In the genomic region with DNA sequence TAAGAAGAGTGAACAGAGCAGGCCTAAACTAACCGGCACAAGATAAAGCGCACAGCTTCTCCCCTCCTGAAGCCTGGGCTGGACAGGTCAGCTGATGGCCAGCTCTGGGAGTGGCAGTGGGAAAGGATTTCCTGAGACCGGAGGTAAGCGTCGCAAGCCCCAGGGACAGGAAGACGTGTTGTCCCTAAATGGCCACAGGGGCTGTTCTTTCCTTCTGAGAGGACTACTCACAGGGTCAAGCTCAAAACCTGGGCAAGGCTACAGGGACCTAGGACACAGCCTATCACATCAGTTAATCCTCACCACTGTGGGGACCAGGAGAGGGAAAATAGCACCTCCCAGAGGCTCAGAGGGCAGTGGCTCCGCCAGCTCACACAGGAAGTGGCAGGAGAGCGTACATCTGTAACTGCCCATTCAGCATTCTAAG, we compare ENCODE assay signal across 9 mouse cellular contexts. TPM values are rescaled to one million over a fixed set of nuclear protein-coding genes. Genes with fewer than 3 reads are reported as not detected.
A peak's percentile ranks its signal among the peaks of the same experiment; 100 is the strongest.
DNase-seq lines count a peak whose midpoint lies in the region; ATAC-seq and TF ChIP-seq lines count a peak whose summit lies in the region.
"Had no signal": no experiment of that assay in that cellular context is flagged by ENCODE, and none has a peak within 500 bp of the region (broad histone marks: within the 10 kb centered on the region; RNA-seq: fewer than 3 reads in every experiment).

No protein-coding gene starts in this region.

- TF ChIP-seq POLR2A in ES-Bruce4 (IDR thresholded peaks at IDR 0.05; ENCODE audit: insufficient read depth, low read length), result no peak

- H3K27me3 ChIP-seq in ES-Bruce4 (ENCODE audit: control insufficient read depth, insufficient read depth, low read length, poor library complexity, severe bottlenecking), result no peaks in the 10 kb centered on the region
- H3K27me3 ChIP-seq in heart, embryonic 12.5 days (replicated peaks), result no peaks in the 10 kb centered on the region
- H3K27me3 ChIP-seq in kidney, embryonic 16.5 days (ENCODE audit: insufficient read depth, low read length), result no peaks in the 10 kb centered on the region
- no peaks in the 10 kb centered on the region for H3K27me3 ChIP-seq in neural tube, embryonic 12.5 days (replicated peaks)

- H3K4me3 ChIP-seq in ES-Bruce4 (ENCODE audit: low read depth, low read length), result no peak overlapping the region
- no peak overlapping the region for H3K4me3 ChIP-seq in heart, embryonic 12.5 days
- H3K4me3 ChIP-seq in kidney, embryonic 16.5 days (ENCODE audit: low read length), result no peak overlapping the region
- H3K4me3 ChIP-seq in neural tube, embryonic 12.5 days, result no peak overlapping the region

- H3K9ac ChIP-seq in ES-Bruce4 (ENCODE audit: low read depth, poor library complexity, severe bottlenecking), result no peak overlapping the region
- peak overlapping the region; percentile 51 for H3K9ac ChIP-seq in heart, embryonic 12.5 days
- H3K9ac ChIP-seq in kidney, embryonic 16.5 days (replicated peaks; ENCODE audit: low read length), result peak overlapping the region; percentile 46
- 0 out of 2 replicates have a peak overlapping the region, but pooled peaks have one; percentile 8 for H3K9ac ChIP-seq in neural tube, embryonic 12.5 days

- peak; percentile 4 for TF ChIP-seq CTCF in ES-Bruce4 (IDR thresholded peaks at IDR 0.05; ENCODE audit: low read depth, low read length)

- DNase-seq in adrenal gland, postnatal 10 days, result peak; percentile 43
- DNase-seq in adrenal gland, adult 8-10 months, result no peak
- DNase-seq in right cerebral cortex, adult 18-20 months, result no peak
- no peak for DNase-seq in urinary bladder, postnatal 10 days (ENCODE audit: low spot score)

- H3K36me3 ChIP-seq in ES-Bruce4 (ENCODE audit: control insufficient read depth, insufficient read depth, low read length, poor library complexity, severe bottlenecking), result no peaks in the 10 kb centered on the region
- peaks cover 11% of the 10 kb centered on the region for H3K36me3 ChIP-seq in heart, embryonic 12.5 days
- H3K36me3 ChIP-seq in kidney, embryonic 16.5 days (ENCODE audit: insufficient read depth, low read length), result no peaks in the 10 kb centered on the region
- no peaks in the 10 kb centered on the region for H3K36me3 ChIP-seq in neural tube, embryonic 12.5 days

- TF ChIP-seq EP300 in ES-Bruce4 (IDR thresholded peaks at IDR 0.05; ENCODE audit: insufficient read depth, low read depth, low read length), result no peak

- H3K9me3 ChIP-seq in ES-Bruce4 (replicated peaks; ENCODE audit: control insufficient read depth, insufficient read depth, low read length, poor library complexity, severe bottlenecking), result no peaks in the 10 kb centered on the region
- no peaks in the 10 kb centered on the region for H3K9me3 ChIP-seq in heart, embryonic 12.5 days (replicated peaks)
- no peaks in the 10 kb centered on the region for H3K9me3 ChIP-seq in kidney, embryonic 16.5 days (ENCODE audit: low read length)
- H3K9me3 ChIP-seq in neural tube, embryonic 12.5 days, result no peaks in the 10 kb centered on the region

- no peak overlapping the region for H3K27ac ChIP-seq in ES-Bruce4 (ENCODE audit: insufficient read depth, low read length)
- H3K27ac ChIP-seq in heart, embryonic 12.5 days (ENCODE audit: poor library complexity, severe bottlenecking), result peak overlapping the region; percentile 93
- peak overlapping the region; percentile 92 for H3K27ac ChIP-seq in kidney, embryonic 16.5 days (ENCODE audit: low read length)
- H3K27ac ChIP-seq in neural tube, embryonic 12.5 days, result no peak overlapping the region

- ATAC-seq in heart, embryonic 12.5 days (ENCODE audit: insufficient number of reproducible peaks, low FRiP score), result no peak
- no peak for ATAC-seq in kidney, embryonic 16.5 days (ENCODE audit: low FRiP score, low TSS enrichment)
- no peak for ATAC-seq in neural tube, embryonic 12.5 days (ENCODE audit: low FRiP score, low read depth)

- H3K4me2 ChIP-seq in heart, embryonic 12.5 days, result peak overlapping the region; percentile 39
- peak overlapping the region; percentile 39 for H3K4me2 ChIP-seq in kidney, embryonic 16.5 days (replicated peaks; ENCODE audit: low read depth, low read length)
- H3K4me2 ChIP-seq in neural tube, embryonic 12.5 days (replicated peaks), result peak overlapping the region; percentile 33; the same call in 1 of the 2 replicates

- H3K4me1 ChIP-seq in ES-Bruce4 (ENCODE audit: control insufficient read depth, insufficient read depth, low read length), result peaks cover 20% of the 10 kb centered on the region
- H3K4me1 ChIP-seq in heart, embryonic 12.5 days (replicated peaks), result peaks cover 86% of the 10 kb centered on the region
- H3K4me1 ChIP-seq in kidney, embryonic 16.5 days (ENCODE audit: insufficient read depth, low read length), result peaks cover 81% of the 10 kb centered on the region
- peaks cover 94% of the 10 kb centered on the region for H3K4me1 ChIP-seq in neural tube, embryonic 12.5 days

- 31% methylated on average over 8 of the region's 8 CpGs for WGBS in heart, embryonic 12.5 days
- WGBS in kidney, embryonic 16.5 days, result 38% methylated on average over 8 of the region's 8 CpGs
- WGBS in neural tube, embryonic 12.5 days, result 64% methylated on average over 8 of the region's 8 CpGs

RNA-seq across cellular contexts. Expression of a gene that starts 8.3 kb away (rescaled TPM):
- 10 to 100 TPM; 53.4 to 62.7 TPM for total RNA-seq in adrenal gland, postnatal 10 days (2021)
- total RNA-seq in adrenal gland, adult 8-10 months (2022), result 100 to 1,000 TPM in 2 of 4 experiments, 10 to 100 TPM in 2; 86.1 to 150 (median 104) TPM
- polyA plus RNA-seq in ES-Bruce4 (2011; ENCODE audit: insufficient read depth, insufficient read length, low read depth, missing spikeins), result 59.8 and 64.6 TPM in 2 replicates
- 46.4 and 47.2 TPM in 2 replicates for polyA plus RNA-seq in heart, embryonic 12.5 days (2016; fragmentation: Nextera tagmentation; extraction: Ambion mirVana)
- polyA plus RNA-seq in kidney, embryonic 16.5 days (2015; fragmentation: Nextera tagmentation; extraction: Ambion mirVana), result 49.6 and 60.1 TPM in 2 replicates
- 55.9 and 61.5 TPM in 2 replicates for polyA plus RNA-seq in neural tube, embryonic 12.5 days (2016; fragmentation: Nextera tagmentation; extraction: Ambion mirVana)

RNA-seq across cellular contexts. Expression of a gene that starts 44.5 kb away (rescaled TPM):
- total RNA-seq in adrenal gland, postnatal 10 days (2021), result under 1 TPM in 1 of 2 experiments, not detected in 1; 0.42 TPM
- not detected for total RNA-seq in adrenal gland, adult 8-10 months (2022)
- not detected in 2 replicates for polyA plus RNA-seq in ES-Bruce4 (2011; ENCODE audit: insufficient read depth, insufficient read length, low read depth, missing spikeins)
- not detected in 2 replicates for polyA plus RNA-seq in heart, embryonic 12.5 days (2016; fragmentation: Nextera tagmentation; extraction: Ambion mirVana)
- 0.35 TPM in 1 of 2 replicates, not detected in the other for polyA plus RNA-seq in kidney, embryonic 16.5 days (2015; fragmentation: Nextera tagmentation; extraction: Ambion mirVana)
- polyA plus RNA-seq in neural tube, embryonic 12.5 days (2016; fragmentation: Nextera tagmentation; extraction: Ambion mirVana), result not detected in 2 replicates
- total RNA-seq: left cerebral cortex, postnatal 10 days had no signal

Comparison
In these comparisons a context has a peak if more than half of its experiments do, and no peak if none do; other contexts are left out.
1. H3K27ac ChIP-seq: peak in heart, embryonic 12.5 days (single experiment) and kidney, embryonic 16.5 days (single experiment); none in ES-Bruce4 (single experiment) and neural tube, embryonic 12.5 days (single experiment).
2. Peak in every context shown above with its lines, with median percentiles within 50 percentile points of each other: H3K4me2 ChIP-seq.